ENCODE assay signal across 16 mouse cellular contexts in genomic region chr13:80267131-80267530, GRCm38 (mm10).
"Had no signal": no experiment of that assay in that cellular context is flagged by ENCODE, and none has a peak within 500 bp of the region (broad histone marks: within the 10 kb centered on the region; RNA-seq: fewer than 3 reads in every experiment).

No protein-coding gene starts in this region.

- H3K4me3 ChIP-seq: neural tube, embryonic 13.5 days; neural tube, embryonic 15.5 days; stomach, embryonic 15.5 days had no signal

- H3K27me3 ChIP-seq: neural tube, embryonic 13.5 days; neural tube, embryonic 15.5 days; stomach, embryonic 15.5 days had no signal

- H3K9me3 ChIP-seq: neural tube, embryonic 13.5 days; neural tube, embryonic 15.5 days; stomach, embryonic 15.5 days had no signal

- DNase-seq: retina, postnatal 1 day; right cerebral cortex, adult 18-20 months; right cerebral cortex, postnatal 14 days; right cerebral cortex, postnatal 25 days; right cerebral cortex, postnatal 4 days; spleen, adult 18-20 months; thymus, adult 18-20 months; thymus, adult 2 months; thymus, postnatal 14 days; thymus, postnatal 25 days; thymus, postnatal 36 days; thymus, postnatal 4 days had no signal

- H3K4me1 ChIP-seq: neural tube, embryonic 13.5 days; neural tube, embryonic 15.5 days; stomach, embryonic 15.5 days had no signal

- H3K36me3 ChIP-seq: neural tube, embryonic 13.5 days; neural tube, embryonic 15.5 days; stomach, embryonic 15.5 days had no signal

- H3K27ac ChIP-seq: neural tube, embryonic 13.5 days; neural tube, embryonic 15.5 days; stomach, embryonic 15.5 days; stomach, postnatal 0 days had no signal

- H3K4me2 ChIP-seq: neural tube, embryonic 13.5 days; neural tube, embryonic 15.5 days; stomach, embryonic 15.5 days had no signal

- H3K9ac ChIP-seq: neural tube, embryonic 13.5 days; neural tube, embryonic 15.5 days; stomach, embryonic 15.5 days had no signal
